Mouse (Mus musculus) 416B (cell line): ENCODE data around the gene Gadd45g.

ENCODE experiments used
- DNase-seq: peaks from one replicate; pipeline ENCODE4 v3.0.0; 2011; ENCODE audit warnings: low read depth

Gene Gadd45g

DNA sequence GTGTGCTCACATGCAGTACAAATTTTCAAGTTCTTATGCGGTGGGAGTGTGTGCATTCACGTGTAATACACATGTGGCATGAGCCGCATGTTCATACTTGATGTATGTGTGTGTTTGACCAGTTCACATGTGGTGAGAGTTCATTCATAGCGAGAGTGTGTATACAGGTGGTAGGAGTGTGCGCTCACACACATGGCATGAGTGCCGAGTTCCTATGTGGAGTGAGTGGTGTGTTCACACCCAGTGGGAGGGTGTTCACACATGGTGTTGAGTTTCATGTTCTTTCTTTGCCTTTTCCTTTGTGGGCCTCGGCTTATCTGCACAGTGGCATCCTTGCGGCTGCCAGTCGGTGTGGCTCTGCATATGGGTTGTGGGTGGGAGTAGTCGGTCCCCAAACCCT lies 39.1 kb downstream of the Gadd45g start:
- DNase-seq: peak; percentile 6

DNA sequence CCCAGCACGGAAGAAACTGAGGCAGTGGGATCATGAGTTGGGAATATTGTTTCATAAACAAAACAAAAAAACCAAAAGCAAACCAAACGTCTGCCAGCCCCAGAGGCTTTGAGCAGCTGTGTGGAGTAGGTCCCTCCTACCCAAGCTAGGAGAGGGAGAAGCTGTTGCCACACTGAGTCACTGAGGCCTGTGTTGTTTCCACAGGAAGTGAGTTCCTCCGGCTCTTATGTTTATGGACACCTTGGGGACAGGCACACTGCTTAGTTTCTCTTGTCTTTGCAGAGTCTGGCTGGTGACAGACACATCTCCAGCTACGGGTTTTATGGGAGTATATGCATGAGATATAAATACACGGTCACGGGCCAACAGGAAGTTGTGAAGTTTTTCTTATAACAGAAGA lies 39.6 kb downstream of the Gadd45g start:
- peak; percentile 77 for DNase-seq

DNA sequence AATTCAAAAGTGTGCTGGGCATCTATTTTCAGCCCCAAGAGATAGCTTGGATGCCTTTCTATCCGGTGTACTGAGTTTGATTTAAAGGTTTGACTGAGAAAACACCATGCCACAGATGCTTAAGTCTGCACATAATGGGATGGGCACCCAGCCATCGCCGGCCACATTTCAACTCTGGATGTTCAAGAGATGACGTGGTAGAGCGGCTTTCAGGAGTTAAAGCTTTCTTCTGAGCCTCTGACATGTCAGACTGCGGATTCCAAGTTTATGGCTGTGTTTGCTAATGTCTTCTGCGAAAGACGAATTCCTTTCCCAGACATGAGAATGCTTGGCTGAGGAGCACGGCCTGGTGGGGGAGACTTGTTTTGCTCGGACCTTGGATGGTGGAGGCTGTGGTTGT lies 40.2 kb downstream of the Gadd45g start:
- DNase-seq: no peak

DNA sequence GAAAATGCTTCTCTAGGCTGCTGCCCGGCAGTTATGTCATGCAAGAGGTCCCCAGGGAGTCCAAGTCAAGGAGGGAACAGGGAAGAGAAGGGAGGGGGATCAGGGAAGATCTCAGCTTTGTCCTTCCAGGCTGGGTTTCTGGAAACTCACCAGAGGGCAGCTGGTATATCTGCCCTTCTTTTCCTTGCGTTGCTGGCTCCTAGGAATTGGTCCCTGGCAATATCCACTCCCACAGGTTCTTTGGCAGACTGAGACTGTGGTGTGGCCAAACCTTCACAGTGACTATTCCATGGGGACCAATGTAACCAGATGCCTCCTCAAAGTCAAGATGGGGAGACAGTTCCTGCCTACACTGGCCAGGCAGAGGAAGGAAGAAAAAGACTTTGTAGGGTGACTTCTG lies 41.9 kb downstream of the Gadd45g start:
- no peak for DNase-seq

DNA sequence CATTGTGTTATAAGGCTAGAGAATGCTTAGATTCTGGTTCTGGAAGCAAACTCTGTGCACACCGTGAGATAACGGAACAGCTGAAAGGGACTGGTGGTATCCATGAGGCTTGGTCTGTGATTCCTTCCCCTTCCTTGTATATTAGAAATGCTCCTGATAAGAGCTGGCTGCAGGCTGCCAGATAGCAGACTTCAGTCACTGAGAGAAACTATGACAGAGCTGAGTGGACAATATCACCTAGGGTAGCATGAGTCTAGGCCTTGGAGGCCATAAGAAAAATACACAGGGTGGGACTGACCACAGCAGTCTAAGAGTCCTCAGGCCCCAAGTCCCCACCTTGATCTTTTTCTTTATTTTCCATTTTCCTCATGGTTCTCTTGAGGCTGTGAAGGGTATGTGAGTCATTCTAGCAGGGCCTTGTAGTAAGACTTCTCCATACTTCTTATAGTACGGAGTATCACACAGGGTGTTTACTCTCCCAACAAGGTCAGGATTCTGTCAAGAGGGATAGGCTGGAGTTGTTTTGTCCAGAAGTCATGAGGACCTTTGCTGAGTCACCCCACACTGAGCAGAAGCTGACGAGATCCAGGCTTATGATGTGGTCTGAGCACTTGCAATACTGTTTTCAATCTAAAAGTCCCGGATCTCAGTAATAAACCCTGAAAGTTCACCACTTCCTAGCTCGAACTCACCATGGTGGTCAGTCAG lies 45.5 kb downstream of the Gadd45g start:
- peak; percentile 8 for DNase-seq

DNA sequence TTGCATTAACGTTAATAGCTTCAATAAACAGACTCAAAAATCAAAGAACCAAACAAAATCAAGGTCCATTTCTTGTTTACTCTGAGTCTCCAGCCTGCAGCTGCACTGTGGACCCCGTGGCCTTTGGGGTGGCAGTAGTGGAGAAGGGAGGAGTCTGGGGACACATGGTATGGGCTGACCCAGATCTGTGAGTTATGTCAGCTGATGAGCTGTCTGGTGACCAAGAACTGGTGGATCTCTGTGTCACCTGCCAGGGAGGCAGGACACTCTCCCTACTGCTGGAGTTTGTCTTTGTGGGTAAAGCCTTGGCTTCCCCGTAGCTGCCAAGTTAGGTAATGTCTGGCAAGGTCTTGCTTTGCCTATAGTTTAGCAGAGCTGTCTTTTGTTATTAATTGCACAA lies 51.1 kb downstream of the Gadd45g start:
- DNase-seq: no peak
